Mouse (Mus musculus) myocyte (in vitro differentiated cells): ENCODE measurements at regions not wholly inside any gene's neighbourhood (a gene's known extent, or its start where the extent isn't known, plus 50 kb on each side); places are given as distances from the start of the nearest gene placed in this dataset.

Experiments used
- CEBPB ChIP-seq: IDR thresholded peaks from 2 replicates; pipeline ENCODE4 v1.6.1; 2011; ENCODE audit warnings: mild to moderate bottlenecking, moderate library complexity; ENCODE audit not compliant: poor library complexity, insufficient read depth, severe bottlenecking
- E2F4 ChIP-seq: IDR thresholded peaks from one replicate; pipeline ENCODE4 v1.6.1; 2011; ENCODE audit warnings: mild to moderate bottlenecking, control low read depth, moderate library complexity; ENCODE audit not compliant: insufficient read depth
- MAX ChIP-seq: IDR thresholded peaks from one replicate; pipeline ENCODE4 v1.6.1; 2011; ENCODE audit warnings: low read depth, mild to moderate bottlenecking, control low read depth
- POLR2A ChIP-seq: IDR thresholded peaks from one replicate; pipeline ENCODE4 v1.6.1; 2011; ENCODE audit warnings: low read depth, mild to moderate bottlenecking, control low read depth, moderate library complexity; ENCODE audit not compliant: insufficient read length
- POLR2AphosphoS2 ChIP-seq: IDR thresholded peaks from one replicate; pipeline ENCODE4 v1.6.1; 2011; ENCODE audit warnings: low read depth, control low read depth; ENCODE audit not compliant: insufficient read length
- REST ChIP-seq: IDR thresholded peaks from one replicate; pipeline ENCODE4 v1.6.1; 2011; ENCODE audit warnings: mild to moderate bottlenecking, control low read depth, moderate library complexity; ENCODE audit not compliant: insufficient read depth, insufficient read length
- TCF12 ChIP-seq: IDR thresholded peaks from one replicate; pipeline ENCODE4 v1.6.1; 2011; ENCODE audit warnings: mild to moderate bottlenecking, control low read depth; ENCODE audit not compliant: poor library complexity, insufficient read depth, severe bottlenecking
- TCF3 ChIP-seq: IDR thresholded peaks from one replicate; pipeline ENCODE4 v1.6.1; 2011; ENCODE audit warnings: low read depth, control low read depth; ENCODE audit not compliant: insufficient read length
- USF1 ChIP-seq: IDR thresholded peaks from one replicate; pipeline ENCODE4 v1.6.1; 2011; ENCODE audit warnings: low read depth, mild to moderate bottlenecking, control low read depth, moderate library complexity

DNA sequence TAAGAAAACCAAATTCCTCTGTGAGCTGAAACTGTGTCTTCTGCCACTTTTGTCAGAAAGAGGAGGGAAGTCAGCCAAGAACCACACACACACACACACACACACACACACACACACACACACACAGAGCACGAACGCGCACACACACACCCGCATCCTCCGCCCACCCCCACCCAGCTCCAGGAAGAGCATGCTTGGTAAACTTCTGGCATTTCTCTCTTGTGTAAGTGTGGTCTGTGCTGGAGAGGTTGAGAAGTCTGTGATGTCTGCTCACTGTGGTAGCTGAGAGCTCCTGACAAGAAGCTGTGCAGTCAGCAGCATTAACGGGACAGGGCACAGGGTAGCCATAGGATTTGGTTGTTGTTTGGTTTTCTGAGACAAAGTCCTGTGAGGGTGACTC is 120.8 kb upstream of the Topaz1 start:
- TF ChIP-seq E2F4 (no peak), TCF3 (no peak), TCF12 (no peak), POLR2AphosphoS2 (no peak), REST (no peak), MAX (no peak), POLR2A (no peak), USF1 (no peak), CEBPB (no peak)
